In the genomic region with DNA sequence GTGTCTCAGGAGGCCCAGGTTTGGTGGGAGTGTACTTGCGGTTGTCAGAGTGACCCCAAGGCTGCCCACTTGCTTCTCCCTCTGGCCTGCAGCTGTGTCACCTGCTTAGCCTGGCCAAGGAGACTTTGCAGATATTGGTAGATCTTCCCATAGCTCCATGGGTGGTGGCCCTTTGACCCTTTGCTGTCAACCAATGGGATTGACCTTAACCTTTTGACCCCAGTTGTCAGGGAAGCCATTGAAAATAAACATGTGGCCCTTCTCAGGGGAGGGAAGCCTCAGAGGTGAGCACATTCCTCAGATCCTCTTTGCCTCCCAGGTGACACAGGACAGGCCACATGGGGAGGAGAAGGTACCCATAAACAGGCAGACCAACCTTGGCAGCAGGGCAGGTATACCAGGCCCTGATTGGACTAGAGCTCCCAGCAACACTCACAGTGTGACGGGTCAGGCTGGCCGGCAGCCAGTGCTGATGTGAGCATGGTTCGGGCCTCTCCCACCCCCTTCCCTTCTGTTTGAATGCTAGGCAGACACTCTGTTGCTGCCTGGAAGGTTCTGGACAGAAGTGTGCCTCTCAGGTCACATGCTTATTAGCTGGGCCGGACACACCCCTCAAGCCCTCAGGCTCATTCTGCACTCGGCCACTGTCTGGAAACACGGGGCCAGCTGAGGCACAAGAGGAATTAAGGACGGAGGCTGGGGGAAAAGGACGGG, we compare ENCODE assay signal across 8 mouse cellular contexts. TPM values are rescaled to one million over a fixed set of nuclear protein-coding genes. Genes with fewer than 3 reads are reported as not detected.
A peak's percentile ranks its signal among the peaks of the same experiment; 100 is the strongest.
DNase-seq lines count a peak whose midpoint lies in the region; ATAC-seq and TF ChIP-seq lines count a peak whose summit lies in the region.
"Had no signal": no experiment of that assay in that cellular context is flagged by ENCODE, and none has a peak within 500 bp of the region (broad histone marks: within the 10 kb centered on the region; RNA-seq: fewer than 3 reads in every experiment).

No protein-coding gene starts in this region.

- H3K4me3 ChIP-seq in intestine, embryonic 15.5 days (replicated peaks), result no peak overlapping the region
- no peak overlapping the region for H3K4me3 ChIP-seq in intestine, postnatal 0 days (ENCODE audit: low read depth, low read length)
- H3K4me3 ChIP-seq in limb, embryonic 10.5 days, result no peak overlapping the region

- POLR2A ChIA-PET in Patski (lab: Charles Lee), result interaction anchor here (0.6 kb wide), 1 partner anchor 77 kb away, joined by 3 read pairs; no protein-coding TSS in a partner anchor

- CTCF ChIA-PET in Patski (lab: Charles Lee), result interaction anchor here (0.9 to 3.6 kb wide), 3 partner anchors 16 to 72 kb away, joined by 3 to 13 read pairs (median 3); no protein-coding TSS in a partner anchor

- peak; percentile 15; the same call in 1 of the 2 replicates for ATAC-seq in intestine, embryonic 15.5 days
- ATAC-seq in intestine, postnatal 0 days, result no peak
- ATAC-seq in Patski, result peak; percentile 18
- ATAC-seq in CD4-positive, CD25-positive, alpha-beta regulatory T cell, adult 4 months, result no peak
- ATAC-seq: inflammation-experienced regulatory T-cells, adult 6 months had no signal

- DNase-seq in Patski (ENCODE audit: low read depth, low spot score), result no peak
- peak; percentile 55 for DNase-seq in embryo, embryonic 9.5 days (ENCODE audit: extremely low spot score)
- no peak for DNase-seq in limb, embryonic 10.5 days (ENCODE audit: low spot score)
- DNase-seq in gastrocnemius, postnatal 4 days (ENCODE audit: low spot score in 2 of 2), result no peak

- no peak for TF ChIP-seq CTCF in intestine, postnatal 0 days (IDR thresholded peaks at IDR 0.05; ENCODE audit: low read depth)
- no peak for TF ChIP-seq CTCF in Patski (IDR thresholded peaks at IDR 0.05)

- H3K4me2 ChIP-seq in intestine, embryonic 15.5 days (replicated peaks), result no peak overlapping the region
- no peak overlapping the region for H3K4me2 ChIP-seq in intestine, postnatal 0 days (replicated peaks; ENCODE audit: low read depth)

- H3K9ac ChIP-seq in intestine, embryonic 15.5 days, result peak overlapping the region; percentile 26; the same call in 1 of the 2 replicates
- no peak overlapping the region for H3K9ac ChIP-seq in intestine, postnatal 0 days (ENCODE audit: low read depth, low read length)

- no peaks in the 10 kb centered on the region for H3K36me3 ChIP-seq in intestine, embryonic 15.5 days
- no peaks in the 10 kb centered on the region for H3K36me3 ChIP-seq in intestine, postnatal 0 days (ENCODE audit: control insufficient read depth, insufficient read depth)
- H3K36me3 ChIP-seq in limb, embryonic 10.5 days, result no peaks in the 10 kb centered on the region

- no peaks in the 10 kb centered on the region for H3K27me3 ChIP-seq in intestine, embryonic 15.5 days (replicated peaks)
- H3K27me3 ChIP-seq in intestine, postnatal 0 days (replicated peaks; ENCODE audit: control insufficient read depth, insufficient read depth, low read length), result no peaks in the 10 kb centered on the region
- no peaks in the 10 kb centered on the region for H3K27me3 ChIP-seq in Patski
- H3K27me3 ChIP-seq in limb, embryonic 10.5 days (ENCODE audit: low read depth, poor library complexity, severe bottlenecking), result no peaks in the 10 kb centered on the region

- peaks cover 35% of the 10 kb centered on the region for H3K4me1 ChIP-seq in intestine, embryonic 15.5 days (replicated peaks)
- H3K4me1 ChIP-seq in intestine, postnatal 0 days (replicated peaks; ENCODE audit: control insufficient read depth, insufficient read depth, low read length), result 0 out of 2 replicates have a peak, but pooled peaks cover 3% of the 10 kb centered on the region
- peaks cover 52% of the 10 kb centered on the region for H3K4me1 ChIP-seq in limb, embryonic 10.5 days

- H3K27ac ChIP-seq in intestine, embryonic 15.5 days, result no peak overlapping the region
- H3K27ac ChIP-seq in intestine, postnatal 0 days (ENCODE audit: low read depth, low read length), result no peak overlapping the region
- H3K27ac ChIP-seq in limb, embryonic 10.5 days, result peak overlapping the region; percentile 59

- no peaks in the 10 kb centered on the region for H3K9me3 ChIP-seq in intestine, embryonic 15.5 days
- H3K9me3 ChIP-seq in intestine, postnatal 0 days (ENCODE audit: control insufficient read depth), result no peaks in the 10 kb centered on the region
- no peaks in the 10 kb centered on the region for H3K9me3 ChIP-seq in limb, embryonic 10.5 days (replicated peaks)

- 41% methylated on average over 9 of the region's 9 CpGs for WGBS in intestine, embryonic 15.5 days
- 38% methylated on average over 9 of the region's 9 CpGs for WGBS in intestine, postnatal 0 days
- WGBS in limb, embryonic 10.5 days, result 56% methylated on average over 9 of the region's 9 CpGs

- in situ Hi-C loops in Patski (cut with MboI; ENCODE audit: low pct_unique_long_range_greater_than_20kb), result loop anchor here (5.0 kb wide), 2 partner anchors 33 to 68 kb away; partner anchors contain the start of genes Ndufaf8 and Tepsin

RNA-seq across cellular contexts. Expression of gene Aatk, which starts 17.4 kb away (rescaled TPM):
- polyA plus RNA-seq in intestine, embryonic 15.5 days (2015; fragmentation: Nextera tagmentation; extraction: Ambion mirVana), result 3.1 and 3.4 TPM in 2 replicates
- 1.6 and 1.7 TPM in 2 replicates for polyA plus RNA-seq in intestine, postnatal 0 days (2015; fragmentation: Nextera tagmentation; extraction: Ambion mirVana)
- 0.09 TPM for polyA plus RNA-seq in Patski (2021)
- 0.78 and 1.7 TPM in 2 replicates for polyA plus RNA-seq in limb, embryonic 10.5 days (2016; fragmentation: Nextera tagmentation; extraction: Ambion mirVana)
- not detected for polyA plus RNA-seq in CD4-positive, CD25-positive, alpha-beta regulatory T cell, adult 4 months (2017; shearing (Covaris generic))
- total RNA-seq in gastrocnemius, postnatal 4 days (2021), result 10 to 100 TPM; 25.9 to 29.2 TPM
- polyA plus RNA-seq: inflammation-experienced regulatory T-cells, adult 6 months had no signal

RNA-seq across cellular contexts. Expression of gene Cep131, which starts 57.0 kb away (rescaled TPM):
- polyA plus RNA-seq in intestine, embryonic 15.5 days (2015; fragmentation: Nextera tagmentation; extraction: Ambion mirVana), result 14.2 and 19.7 TPM in 2 replicates
- 4.8 and 5.6 TPM in 2 replicates for polyA plus RNA-seq in intestine, postnatal 0 days (2015; fragmentation: Nextera tagmentation; extraction: Ambion mirVana)
- polyA plus RNA-seq in Patski (2021), result 36.8 TPM
- polyA plus RNA-seq in limb, embryonic 10.5 days (2016; fragmentation: Nextera tagmentation; extraction: Ambion mirVana), result 46.7 and 55.2 TPM in 2 replicates
- polyA plus RNA-seq in CD4-positive, CD25-positive, alpha-beta regulatory T cell, adult 4 months (2017; shearing (Covaris generic)), result under 1 TPM in 1 of 2 experiments, not detected in 1; 0.47 TPM
- total RNA-seq in gastrocnemius, postnatal 4 days (2021), result 10 to 100 TPM; 22.5 to 24.4 TPM

Comparison
In these comparisons a context has a peak if more than half of its experiments do, and no peak if none do; other contexts are left out.
1. ATAC-seq: peak in intestine, embryonic 15.5 days (single experiment) and Patski (single experiment); none in intestine, postnatal 0 days (single experiment) and CD4-positive, CD25-positive, alpha-beta regulatory T cell, adult 4 months (single experiment).